Mouse (Mus musculus) cerebral cortex, adult 2 months (tissue): ENCODE data around the gene Hoxd13.

Experiments used
- WGBS: fragments of 180-500 bp; shearing (Covaris S2); methylation state at CpG from one replicate; pipeline ENCODE4 v1.1.7; 2018; 5-methylcytosine and 5-hydroxymethylcytosine counted together

The Hoxd13 gene

DNA sequence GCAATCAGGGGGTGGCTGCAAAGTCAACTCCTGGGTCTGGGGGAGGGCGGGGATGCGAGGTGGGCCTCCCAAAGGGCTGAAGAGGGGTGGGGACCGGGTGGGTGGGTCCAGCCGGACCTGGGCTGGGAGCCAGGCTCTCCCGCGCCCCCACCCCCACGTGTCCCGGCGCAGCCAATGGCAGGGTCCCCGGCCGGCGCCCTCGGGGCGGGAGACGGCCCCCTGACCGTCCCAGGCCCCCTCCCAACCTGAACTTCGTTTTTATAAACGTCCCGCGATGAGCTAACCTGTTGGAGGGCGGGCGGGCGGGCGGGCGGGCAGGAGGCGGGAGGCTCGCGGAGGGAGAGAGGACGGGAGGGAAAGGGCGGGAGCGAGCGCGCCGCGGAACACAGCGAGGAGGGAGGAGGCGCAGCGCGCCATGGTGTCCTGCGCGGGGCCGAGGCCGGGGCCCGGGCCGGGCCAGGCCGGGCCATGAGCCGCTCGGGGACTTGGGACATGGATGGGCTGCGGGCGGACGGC, at the start of gene Hoxd13:
TSS of gene Hoxd13 (plus strand) at position 469 of the 516 bp plus-strand sequence.
- WGBS: 1% methylated on average over 50 of the region's 51 CpGs

DNA sequence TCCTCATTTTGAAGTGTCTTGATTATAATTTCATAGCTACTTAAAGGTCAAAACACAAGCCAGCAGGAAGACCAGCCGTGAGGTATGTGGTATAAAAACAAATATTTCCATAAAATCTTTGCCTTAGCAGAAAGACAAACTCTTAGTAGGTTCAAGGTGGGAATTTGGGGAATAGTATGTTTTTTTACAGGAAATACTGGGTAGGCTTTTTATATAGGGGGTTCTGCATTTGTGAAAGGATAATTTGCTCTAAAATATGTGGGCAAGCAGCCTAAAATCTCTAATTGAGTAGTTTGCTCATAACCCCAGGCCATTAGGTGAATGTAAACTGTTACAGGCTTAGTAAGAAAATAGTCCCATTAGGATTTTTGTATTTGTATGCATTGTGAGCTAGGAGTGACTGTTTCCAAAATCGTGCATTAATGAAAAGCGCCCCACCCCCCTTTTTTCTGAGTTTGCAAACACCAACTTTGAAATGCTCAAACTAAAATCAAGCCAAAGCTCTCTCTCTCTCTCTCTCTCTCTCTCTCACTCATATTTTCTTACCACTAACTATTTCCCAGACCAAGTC, 48.3 kb upstream of the Hoxd13 start:
- WGBS: 74% methylated on average over 3 of the region's 3 CpGs

DNA sequence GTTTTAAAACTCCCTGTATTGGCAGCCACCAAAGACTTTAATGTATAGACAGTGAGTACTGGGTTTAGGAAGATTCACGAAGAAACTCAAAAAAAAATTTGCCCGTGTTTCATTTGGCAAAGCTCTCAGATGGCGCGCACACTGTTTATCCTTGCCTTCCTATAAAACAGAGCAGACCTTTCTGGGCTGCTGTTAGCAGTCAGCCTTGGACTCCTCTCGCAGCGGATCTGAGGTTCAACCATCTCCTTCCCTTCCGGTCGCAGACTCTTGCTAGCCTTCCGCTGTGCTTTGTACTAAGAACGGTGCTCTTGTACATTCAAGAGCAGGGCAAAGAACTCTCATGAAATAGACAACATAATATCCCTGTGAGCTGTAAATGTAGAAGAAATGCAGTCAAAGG, 47.7 kb upstream of the Hoxd13 start:
- WGBS: 89% methylated on average over 10 of the region's 10 CpGs

GRCm38 (mm10) chr2:74635412-74635811, 32.7 kb upstream of the Hoxd13 start:
- WGBS: 68% methylated on average over 4 of the region's 4 CpGs

- whole genome bisulfite sequencing: 72% methylated on average over 5 of the region's 5 CpGs
Observed at GRCm38 (mm10) chr2:74642431-74642830, 25.7 kb upstream of the Hoxd13 start.

DNA sequence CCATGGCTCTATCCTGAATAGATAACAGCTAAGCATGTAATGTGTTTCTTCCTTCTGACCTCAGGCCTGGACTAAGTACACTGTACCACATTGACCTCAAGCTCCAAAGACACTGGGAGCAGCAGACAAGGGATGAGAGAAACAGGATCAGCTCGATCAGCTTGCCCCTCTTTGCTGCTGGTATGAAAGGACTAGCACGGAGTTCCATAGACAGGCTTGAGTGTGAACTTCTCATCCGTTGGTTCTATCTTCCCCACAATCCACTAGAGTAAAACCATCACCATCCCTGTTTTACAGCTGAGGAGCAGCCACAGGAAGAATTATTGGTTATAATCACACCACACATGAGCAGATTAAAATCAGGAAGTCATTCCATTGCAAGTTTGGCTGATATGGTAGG, 22.5 kb upstream of the Hoxd13 start:
- WGBS: 84% methylated on average over 3 of the region's 3 CpGs

DNA sequence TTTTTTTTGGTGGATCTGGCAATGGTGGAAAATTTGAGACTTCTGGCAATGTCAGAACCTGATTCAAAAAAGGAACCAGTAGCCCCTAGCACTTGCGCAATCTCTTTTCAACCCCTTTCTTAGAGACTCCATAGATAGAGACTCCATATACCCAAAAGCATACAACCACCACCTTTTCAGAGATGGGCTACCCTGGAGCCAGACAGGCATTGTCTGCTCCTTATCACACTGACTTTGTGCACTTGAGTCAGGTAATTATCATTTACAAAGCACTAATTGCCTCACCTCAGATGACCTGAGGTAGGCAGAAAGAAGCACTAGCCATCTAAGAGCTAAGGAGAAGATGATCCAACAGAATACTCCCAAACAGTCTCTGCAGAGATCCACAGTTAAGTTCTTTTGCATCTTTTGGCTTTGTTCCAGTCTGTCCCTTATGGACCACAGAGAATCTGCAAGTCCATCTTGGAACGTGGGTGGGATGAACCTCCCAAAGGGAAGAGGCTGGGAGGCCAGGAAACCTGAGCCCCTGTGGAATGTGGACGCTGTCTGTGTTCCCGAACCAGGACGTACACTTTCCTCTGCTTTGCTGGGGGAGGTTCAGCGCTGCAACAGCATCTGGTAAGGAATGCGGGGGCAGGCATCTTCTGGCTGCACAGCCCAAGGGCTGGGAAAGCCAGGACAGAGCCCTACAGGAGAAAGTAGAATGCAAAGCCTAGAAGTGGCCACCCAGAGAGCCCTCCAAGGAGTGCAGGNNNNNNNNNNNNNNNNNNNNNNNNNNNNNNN, 20.8 kb upstream of the Hoxd13 start:
- 32% methylated on average over 7 of the region's 7 CpGs for WGBS

DNA sequence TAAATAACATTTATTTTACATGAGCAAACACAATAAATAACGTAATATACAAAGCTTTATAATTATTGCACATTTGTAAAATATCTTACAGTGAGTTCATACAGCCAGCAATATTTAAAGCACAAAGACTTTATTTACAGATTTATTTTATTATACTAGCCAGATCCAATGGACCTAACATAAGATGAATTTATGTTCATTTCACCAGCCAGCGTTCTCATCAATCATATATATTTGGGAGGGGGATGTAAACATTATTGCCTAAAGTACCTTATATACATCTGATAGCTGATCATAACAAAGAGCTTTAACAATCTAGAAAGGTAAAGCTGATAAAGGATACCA, 15.1 kb upstream of the Hoxd13 start:
- 35% methylated on average over 2 of the region's 2 CpGs for WGBS

GRCm38 (mm10) chr2:74653781-74654535, 14.2 kb upstream of the Hoxd13 start:
- 15% methylated on average over 17 of the region's 17 CpGs for WGBS

GRCm38 (mm10) chr2:74654743-74655419, 13.2 kb upstream of the Hoxd13 start:
- 6% methylated on average over 20 of the region's 20 CpGs for WGBS

DNA sequence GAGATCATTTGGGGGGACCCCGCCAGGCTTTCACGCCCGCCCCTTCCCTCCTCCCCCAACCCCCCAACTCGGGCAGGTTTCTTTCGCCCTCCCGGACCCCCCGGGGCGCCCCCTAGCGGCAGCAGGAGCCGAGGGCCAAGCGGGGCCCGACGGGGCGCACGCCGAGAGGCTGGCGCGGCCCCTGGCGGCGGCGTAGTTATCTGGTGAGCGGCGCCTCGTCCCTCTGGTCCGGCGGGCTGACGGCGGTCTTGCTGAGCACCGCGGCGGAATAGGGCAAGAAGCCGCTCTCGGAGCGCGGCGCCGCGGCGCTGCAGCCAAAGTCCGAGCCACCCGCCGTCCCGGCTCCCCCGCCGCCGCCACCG, 12.7 kb upstream of the Hoxd13 start:
- 3% methylated on average over 43 of the region's 47 CpGs for WGBS

GRCm38 (mm10) chr2:74655821-74656631, 12.1 kb upstream of the Hoxd13 start:
- 2% methylated on average over 67 of the region's 69 CpGs for WGBS

GRCm38 (mm10) chr2:74656632-74657021, 11.5 kb upstream of the Hoxd13 start:
- 4% methylated on average over 4 of the region's 4 CpGs for WGBS

GRCm38 (mm10) chr2:74657251-74658023, 10.7 kb upstream of the Hoxd13 start:
- 4% methylated on average over 62 of the region's 62 CpGs for WGBS

DNA sequence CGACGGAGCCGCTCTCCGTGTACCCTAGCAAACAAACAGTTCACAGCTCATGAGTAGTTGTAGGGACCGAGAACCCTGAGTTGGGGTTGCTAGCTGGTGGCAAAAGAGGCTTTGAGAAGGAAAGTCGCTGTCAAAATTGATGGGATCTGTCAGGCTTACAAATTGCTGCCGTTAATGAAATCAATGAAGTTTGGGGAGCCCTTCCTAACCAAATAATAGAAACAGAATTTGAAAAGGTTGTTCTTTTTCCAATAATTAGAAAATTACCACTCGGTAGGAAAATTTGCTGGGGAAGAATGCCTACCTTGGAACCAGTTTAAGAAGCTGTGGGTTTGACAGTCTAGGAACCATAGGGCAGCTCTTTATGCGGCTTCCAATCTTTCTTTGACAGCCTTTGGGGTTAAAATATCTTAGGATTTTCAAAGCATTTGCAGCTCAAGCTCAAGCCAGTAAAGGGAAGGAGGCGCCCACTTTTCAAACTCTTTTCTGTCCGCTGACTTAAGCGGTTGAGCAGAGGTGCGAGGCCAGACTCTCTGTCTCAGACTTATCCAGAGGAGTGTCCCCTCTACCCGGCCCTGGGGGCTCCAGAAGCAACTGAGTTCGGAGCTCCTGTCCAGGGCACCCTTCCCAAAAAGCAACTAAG, 10.0 kb upstream of the Hoxd13 start:
- 6% methylated on average over 15 of the region's 15 CpGs for WGBS

- WGBS: 2% methylated on average over 47 of the region's 47 CpGs
Observed at GRCm38 (mm10) chr2:74658667-74659371, 9.3 kb upstream of the Hoxd13 start.

GRCm38 (mm10) chr2:74659507-74660005, 8.6 kb upstream of the Hoxd13 start, which contains the start of gene Evx2:
Gene Evx2, minus strand, starts transcription at chr2:74659557.
- WGBS: 4% methylated on average over 28 of the region's 28 CpGs

DNA sequence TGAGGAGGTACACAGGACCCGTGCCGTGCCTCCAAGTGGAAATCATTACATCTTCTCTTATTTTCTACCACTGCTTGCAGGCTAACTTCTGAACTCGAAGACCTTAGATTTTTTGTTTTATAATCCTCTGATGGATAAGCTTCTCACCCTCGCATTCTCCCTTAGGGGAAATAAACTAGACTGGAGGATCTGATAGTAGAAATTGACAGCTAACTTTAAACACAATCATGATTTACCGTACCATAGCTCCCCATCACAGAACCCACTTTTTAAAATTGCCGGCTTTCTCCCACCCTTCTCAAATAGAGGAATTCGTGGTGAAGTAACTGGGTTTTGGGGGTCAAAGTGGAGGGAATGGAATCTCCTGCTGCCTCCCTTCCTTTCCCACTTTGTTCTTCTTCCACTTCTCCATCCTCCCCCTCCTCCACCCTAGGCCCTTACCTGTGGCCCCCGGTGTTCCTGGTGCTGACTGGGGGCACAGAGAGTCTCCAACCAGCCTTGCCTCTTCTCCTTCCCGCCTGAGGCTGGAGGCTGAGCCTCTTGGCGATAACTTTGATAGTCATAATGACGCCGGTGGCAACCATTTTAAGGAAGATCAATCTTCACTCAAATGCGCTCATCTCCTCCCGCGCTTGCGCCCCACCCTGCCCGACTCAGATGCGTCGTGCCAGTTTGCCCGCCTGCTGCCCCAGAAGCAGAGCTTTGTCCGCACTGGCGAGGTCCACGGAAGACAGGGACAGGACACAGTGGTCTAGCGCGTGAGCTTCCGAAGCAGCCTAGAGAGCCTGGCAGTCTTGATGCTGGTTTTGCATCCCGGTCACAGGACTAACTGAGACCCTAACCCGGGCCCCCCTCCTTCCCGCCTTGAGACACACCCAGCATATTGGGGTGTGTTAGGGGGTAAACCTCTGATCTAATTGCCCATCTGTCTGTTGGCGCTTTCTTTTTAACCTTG, 7.4 kb upstream of the Hoxd13 start:
- 5% methylated on average over 30 of the region's 30 CpGs for WGBS
